Mouse (Mus musculus): ENCODE measurements around the gene Gabrb1. TPM values are rescaled to one million over a fixed set of nuclear protein-coding genes. Genes with fewer than 3 reads are reported as not detected.

The Gabrb1 gene
- polyA plus RNA-seq, 1 experiment from 2014 or later, result 32.2 TPM

DNA sequence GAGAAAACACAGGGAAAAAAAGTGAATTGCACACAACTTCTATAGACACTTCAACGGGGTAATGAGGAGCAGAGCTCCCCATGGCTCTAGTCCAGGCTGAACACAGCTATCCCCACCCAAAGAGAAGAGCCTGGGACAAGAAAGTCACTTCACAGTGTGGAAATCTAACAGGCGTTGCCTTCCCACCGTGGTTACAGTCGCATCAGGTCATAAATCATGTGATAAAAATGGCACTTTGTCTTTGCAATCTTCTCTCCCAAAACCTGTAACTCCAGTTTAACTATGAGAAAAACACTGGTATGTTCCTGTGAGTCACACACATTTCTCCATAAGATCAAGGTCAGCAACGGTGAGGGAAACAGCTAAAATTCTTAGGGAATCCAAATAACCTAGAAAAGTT lies 498.7 kb downstream of the Gabrb1 start:
- Histone ChIP-seq H3K4me2 (ENCODE audit: low read depth, low read length) (no peak overlapping the region), H3K27me3 (ENCODE audit: control insufficient read depth, insufficient read depth, low read length) (no peaks in the 10 kb centered on the region), H3K4me3 (ENCODE audit: low read depth, low read length) (no peak overlapping the region), H3K27ac (ENCODE audit: low read depth, low read length) (no peak overlapping the region), H3K36me3 (ENCODE audit: control insufficient read depth, insufficient read depth, low read length) (peaks cover 18% of the 10 kb centered on the region), H3K9ac (replicated peaks; ENCODE audit: low read depth, low read length) (no peak overlapping the region), H3K4me1 (ENCODE audit: control insufficient read depth, insufficient read depth, low read length) (no peaks in the 10 kb centered on the region), H3K9me3 (ENCODE audit: control insufficient read depth, low read length) (no peaks in the 10 kb centered on the region)
- ATAC-seq (ENCODE audit: low read depth), result no peak
- 85% methylated on average over 5 of the region's 5 CpGs for WGBS

DNA sequence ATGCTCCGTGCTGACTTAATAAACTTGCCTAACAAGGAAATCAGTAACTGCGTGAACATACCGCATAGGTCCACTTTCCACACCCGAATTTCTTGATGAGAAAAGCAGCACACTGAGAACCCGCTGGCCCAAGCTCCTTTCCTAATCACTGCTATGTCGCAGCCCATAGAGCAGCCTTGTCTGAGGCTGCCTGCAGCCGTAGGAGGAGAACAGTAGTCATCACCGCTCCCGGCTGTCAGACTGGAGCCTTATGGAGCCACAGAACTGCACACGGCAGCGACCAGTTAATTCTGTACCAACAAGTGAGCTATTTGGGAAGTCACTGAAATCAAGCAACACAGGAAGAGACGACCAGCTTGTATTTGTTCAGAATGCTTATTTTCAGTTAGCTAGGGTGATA lies 500.8 kb downstream of the Gabrb1 start:
- H3K9me3 ChIP-seq (ENCODE audit: control insufficient read depth, low read length), result no peaks in the 10 kb centered on the region
- H3K36me3 ChIP-seq (ENCODE audit: control insufficient read depth, insufficient read depth, low read length), result peaks cover 18% of the 10 kb centered on the region
- 93% methylated on average over 12 of the region's 12 CpGs for WGBS
- H3K4me3 ChIP-seq (ENCODE audit: low read depth, low read length), result no peak overlapping the region
- no peaks in the 10 kb centered on the region for H3K27me3 ChIP-seq (ENCODE audit: control insufficient read depth, insufficient read depth, low read length)
- no peak for ATAC-seq (ENCODE audit: low read depth)
- no peak overlapping the region for H3K27ac ChIP-seq (ENCODE audit: low read depth, low read length)
- H3K4me1 ChIP-seq (ENCODE audit: control insufficient read depth, insufficient read depth, low read length), result no peaks in the 10 kb centered on the region
- no peak overlapping the region for H3K4me2 ChIP-seq (ENCODE audit: low read depth, low read length)
- H3K9ac ChIP-seq (replicated peaks; ENCODE audit: low read depth, low read length), result no peak overlapping the region

DNA sequence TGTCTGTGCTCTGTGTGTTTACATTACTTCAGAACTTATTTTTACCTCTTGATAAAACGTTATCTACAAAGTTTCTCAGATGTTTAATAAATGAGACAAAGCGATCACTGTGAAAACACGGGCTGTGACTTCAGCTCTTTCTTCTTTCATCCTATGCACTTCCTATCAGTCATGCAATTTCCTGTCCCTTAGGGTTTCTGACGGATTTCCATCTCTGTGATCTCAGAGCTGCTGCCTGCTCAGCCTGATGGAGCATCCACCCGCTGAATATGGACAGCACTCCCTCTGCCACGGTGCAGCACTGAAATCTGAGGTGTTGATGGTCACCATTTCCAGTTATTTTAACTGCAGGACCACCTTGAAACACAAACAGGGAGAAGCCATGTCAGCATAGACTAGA lies 501.6 kb downstream of the Gabrb1 start:
- Histone ChIP-seq H3K36me3 (ENCODE audit: control insufficient read depth, insufficient read depth, low read length) (peaks cover 18% of the 10 kb centered on the region), H3K27ac (ENCODE audit: low read depth, low read length) (no peak overlapping the region), H3K27me3 (ENCODE audit: control insufficient read depth, insufficient read depth, low read length) (no peaks in the 10 kb centered on the region), H3K9me3 (ENCODE audit: control insufficient read depth, low read length) (no peaks in the 10 kb centered on the region), H3K9ac (replicated peaks; ENCODE audit: low read depth, low read length) (no peak overlapping the region), H3K4me2 (ENCODE audit: low read depth, low read length) (no peak overlapping the region), H3K4me1 (ENCODE audit: control insufficient read depth, insufficient read depth, low read length) (no peaks in the 10 kb centered on the region), H3K4me3 (ENCODE audit: low read depth, low read length) (no peak overlapping the region)
- WGBS, result 85% methylated on average over 6 of the region's 6 CpGs
- no peak for ATAC-seq (ENCODE audit: low read depth)

DNA sequence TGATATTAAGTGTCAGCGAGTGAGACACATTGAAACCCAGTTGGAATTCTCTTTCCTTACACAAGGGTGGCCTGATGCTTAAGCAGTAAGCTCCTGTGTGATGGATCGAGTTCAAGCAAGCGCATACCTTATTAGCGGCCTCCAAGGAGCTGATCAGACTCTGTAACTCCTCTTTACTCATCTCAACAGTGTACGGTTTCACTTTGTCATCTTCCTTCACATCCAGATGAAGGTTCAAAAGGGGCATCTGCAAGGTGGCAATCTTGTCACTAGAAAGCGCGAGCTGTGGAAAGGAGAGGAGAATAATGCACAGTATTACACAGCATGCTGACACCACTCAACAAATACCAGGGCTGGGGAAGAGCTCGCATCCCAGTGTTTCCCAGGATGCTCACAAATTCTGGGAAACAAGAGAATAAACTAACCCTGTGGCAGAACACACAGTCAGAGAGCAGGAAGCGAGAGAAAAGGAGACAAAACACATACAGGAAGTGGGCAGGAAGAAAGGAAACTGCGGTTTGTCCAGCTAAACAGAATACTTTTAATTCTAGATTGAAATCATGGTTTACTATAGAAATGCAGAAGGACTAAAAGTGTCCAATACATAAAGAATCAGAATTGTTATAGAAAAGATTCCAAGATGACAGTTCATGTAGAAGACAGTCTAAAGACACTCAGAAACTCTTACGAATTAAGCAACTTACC lies 503.0 kb downstream of the Gabrb1 start:
- Histone ChIP-seq H3K27ac (ENCODE audit: low read depth, low read length) (no peak overlapping the region), H3K4me2 (ENCODE audit: low read depth, low read length) (no peak overlapping the region), H3K36me3 (ENCODE audit: control insufficient read depth, insufficient read depth, low read length) (peaks cover 18% of the 10 kb centered on the region), H3K4me3 (ENCODE audit: low read depth, low read length) (no peak overlapping the region), H3K4me1 (ENCODE audit: control insufficient read depth, insufficient read depth, low read length) (no peaks in the 10 kb centered on the region), H3K27me3 (ENCODE audit: control insufficient read depth, insufficient read depth, low read length) (no peaks in the 10 kb centered on the region), H3K9ac (replicated peaks; ENCODE audit: low read depth, low read length) (no peak overlapping the region), H3K9me3 (ENCODE audit: control insufficient read depth, low read length) (no peaks in the 10 kb centered on the region)
- ATAC-seq (ENCODE audit: low read depth), result no peak
- 93% methylated on average over 11 of the region's 11 CpGs for WGBS

DNA sequence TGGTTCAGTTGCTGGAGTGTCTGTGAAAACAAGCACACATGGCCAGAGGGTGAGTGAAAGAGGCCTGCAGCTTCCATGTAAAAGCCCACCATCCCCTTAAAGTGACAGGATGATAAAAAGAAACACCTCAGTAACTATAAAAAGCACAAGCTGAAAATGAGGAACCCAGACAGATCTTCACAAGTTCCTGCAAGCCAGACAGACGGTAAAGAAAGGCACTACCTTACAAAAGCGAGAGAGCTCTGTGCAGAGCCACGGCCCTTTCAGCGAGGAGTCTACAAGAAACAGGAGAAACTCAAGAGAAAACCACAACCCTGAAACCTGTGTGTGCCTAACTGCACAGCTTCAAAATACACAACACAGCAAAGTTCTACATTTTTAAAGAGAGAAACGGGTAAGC lies 504.9 kb downstream of the Gabrb1 start:
- Histone ChIP-seq H3K4me3 (ENCODE audit: low read depth, low read length) (no peak overlapping the region), H3K9me3 (ENCODE audit: control insufficient read depth, low read length) (no peaks in the 10 kb centered on the region), H3K27me3 (ENCODE audit: control insufficient read depth, insufficient read depth, low read length) (no peaks in the 10 kb centered on the region), H3K9ac (replicated peaks; ENCODE audit: low read depth, low read length) (no peak overlapping the region), H3K4me2 (ENCODE audit: low read depth, low read length) (no peak overlapping the region), H3K4me1 (ENCODE audit: control insufficient read depth, insufficient read depth, low read length) (peaks cover 5% of the 10 kb centered on the region; the same call in 1 of the 2 replicates), H3K27ac (ENCODE audit: low read depth, low read length) (no peak overlapping the region), H3K36me3 (ENCODE audit: control insufficient read depth, insufficient read depth, low read length) (peaks cover 18% of the 10 kb centered on the region)
- 88% methylated on average over 5 of the region's 5 CpGs for WGBS
- ATAC-seq (ENCODE audit: low read depth), result no peak

DNA sequence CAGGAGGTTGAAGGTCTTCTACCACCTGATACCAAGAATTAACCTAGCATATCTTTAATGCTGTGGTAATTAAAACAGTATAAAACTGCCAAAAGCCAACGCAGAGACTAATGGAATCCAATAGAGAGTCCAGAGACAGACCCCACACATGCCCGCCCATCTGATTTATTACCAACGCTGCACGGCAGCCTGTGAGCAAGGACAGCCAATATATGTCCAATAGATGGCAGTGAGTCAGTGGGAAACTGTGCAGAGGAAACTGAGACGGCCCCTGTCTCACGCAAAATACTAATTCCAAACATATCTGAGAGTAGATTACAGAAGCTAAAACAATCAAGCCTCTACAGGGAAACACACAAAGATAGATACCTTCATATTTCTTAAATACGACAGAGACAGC lies 506.5 kb downstream of the Gabrb1 start:
- Histone ChIP-seq H3K4me1 (ENCODE audit: control insufficient read depth, insufficient read depth, low read length) (peaks cover 5% of the 10 kb centered on the region; the same call in 1 of the 2 replicates), H3K27me3 (ENCODE audit: control insufficient read depth, insufficient read depth, low read length) (no peaks in the 10 kb centered on the region), H3K9me3 (ENCODE audit: control insufficient read depth, low read length) (no peaks in the 10 kb centered on the region), H3K9ac (replicated peaks; ENCODE audit: low read depth, low read length) (no peak overlapping the region), H3K36me3 (ENCODE audit: control insufficient read depth, insufficient read depth, low read length) (peaks cover 17% of the 10 kb centered on the region), H3K27ac (ENCODE audit: low read depth, low read length) (no peak overlapping the region), H3K4me2 (ENCODE audit: low read depth, low read length) (no peak overlapping the region), H3K4me3 (ENCODE audit: low read depth, low read length) (no peak overlapping the region)
- WGBS, result 45% methylated on average over 7 of the region's 7 CpGs
- no peak for ATAC-seq (ENCODE audit: low read depth)

DNA sequence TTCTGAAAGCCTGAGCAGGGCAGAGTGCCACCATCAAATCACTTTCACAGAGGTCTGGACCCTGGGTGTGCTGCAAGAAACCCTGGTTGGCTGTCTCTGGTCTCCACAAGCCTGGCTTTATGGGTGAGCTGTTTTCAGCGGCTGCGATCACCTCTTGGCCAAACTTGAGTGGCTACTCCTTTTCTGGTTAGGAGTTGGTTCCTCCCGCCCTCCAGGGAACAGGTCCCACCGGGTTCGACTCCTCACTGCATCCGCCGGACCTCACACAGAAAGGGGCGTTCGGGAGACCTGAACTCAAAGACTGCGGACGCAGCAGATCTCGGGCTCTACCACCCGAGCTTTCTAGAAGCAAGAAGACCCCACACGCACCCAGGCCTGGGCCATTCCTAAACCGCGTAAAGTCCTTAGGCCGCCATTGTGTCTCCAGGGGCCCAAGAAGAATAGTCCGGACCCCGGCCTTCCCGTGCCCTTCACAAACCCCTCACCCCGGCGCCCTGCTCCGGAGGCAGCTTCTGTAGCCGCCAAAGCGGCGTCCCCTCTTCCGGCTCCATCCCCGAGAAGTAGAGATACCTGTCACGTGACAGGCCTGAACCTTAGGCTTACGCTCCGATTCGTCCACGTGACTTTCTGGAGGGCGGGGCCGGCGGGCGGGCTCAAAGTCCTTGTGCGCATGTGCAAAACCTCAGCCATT lies 509.8 kb downstream of the Gabrb1 start, which contains the start of gene Commd8:
Gene Commd8, minus strand, starts transcription at position 596 of the 691 bp plus-strand sequence.
- Histone ChIP-seq H3K36me3 (ENCODE audit: control insufficient read depth, insufficient read depth, low read length) (no peaks in the 10 kb centered on the region), H3K27me3 (ENCODE audit: control insufficient read depth, insufficient read depth, low read length) (no peaks in the 10 kb centered on the region), H3K9ac (replicated peaks; ENCODE audit: low read depth, low read length) (peak within 1 kb of the TSS; percentile 75), H3K9me3 (ENCODE audit: control insufficient read depth, low read length) (no peaks in the 10 kb centered on the region), H3K27ac (ENCODE audit: low read depth, low read length) (peak within 1 kb of the TSS; percentile 72), H3K4me1 (ENCODE audit: control insufficient read depth, insufficient read depth, low read length) (peaks cover 5% of the 10 kb centered on the region; the same call in 1 of the 2 replicates), H3K4me3 (ENCODE audit: low read depth, low read length) (peak within 1 kb of the TSS; percentile 78), H3K4me2 (ENCODE audit: low read depth, low read length) (peak within 1 kb of the TSS; percentile 91)
- peak; percentile 94 for ATAC-seq (ENCODE audit: low read depth)
- WGBS, result under 1% methylated on average over 38 of the region's 38 CpGs

DNA sequence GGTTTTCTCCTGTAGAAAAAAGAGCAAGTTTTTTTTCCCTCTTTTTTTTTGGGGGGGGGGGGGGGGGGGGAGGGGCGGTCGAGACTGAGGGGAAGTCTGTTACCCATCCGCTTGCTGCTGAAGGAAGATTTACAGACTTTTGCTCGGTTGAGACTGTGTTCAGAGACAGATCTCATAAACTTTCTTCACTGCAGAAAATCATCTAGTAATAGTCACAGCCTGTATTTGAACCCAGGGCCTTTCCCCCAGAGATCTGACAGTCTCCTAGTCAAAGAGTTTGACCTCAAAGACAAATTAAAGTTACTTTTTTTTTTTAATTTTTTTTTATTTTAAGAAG lies 510.3 kb downstream of the Gabrb1 start:
- Histone ChIP-seq H3K9me3 (ENCODE audit: control insufficient read depth, low read length) (no peaks in the 10 kb centered on the region), H3K4me1 (ENCODE audit: control insufficient read depth, insufficient read depth, low read length) (peaks cover 5% of the 10 kb centered on the region; the same call in 1 of the 2 replicates), H3K4me2 (ENCODE audit: low read depth, low read length) (peak overlapping the region; percentile 91; the same call in 1 of the 2 replicates), H3K9ac (replicated peaks; ENCODE audit: low read depth, low read length) (no peak overlapping the region), H3K27me3 (ENCODE audit: control insufficient read depth, insufficient read depth, low read length) (no peaks in the 10 kb centered on the region), H3K36me3 (ENCODE audit: control insufficient read depth, insufficient read depth, low read length) (no peaks in the 10 kb centered on the region), H3K27ac (ENCODE audit: low read depth, low read length) (no peak overlapping the region; the same call in 1 of the 2 replicates), H3K4me3 (ENCODE audit: low read depth, low read length) (peak overlapping the region; percentile 78)
- 0% methylated on average over 4 of the region's 4 CpGs for WGBS
- ATAC-seq (ENCODE audit: low read depth), result peak; percentile 58

DNA sequence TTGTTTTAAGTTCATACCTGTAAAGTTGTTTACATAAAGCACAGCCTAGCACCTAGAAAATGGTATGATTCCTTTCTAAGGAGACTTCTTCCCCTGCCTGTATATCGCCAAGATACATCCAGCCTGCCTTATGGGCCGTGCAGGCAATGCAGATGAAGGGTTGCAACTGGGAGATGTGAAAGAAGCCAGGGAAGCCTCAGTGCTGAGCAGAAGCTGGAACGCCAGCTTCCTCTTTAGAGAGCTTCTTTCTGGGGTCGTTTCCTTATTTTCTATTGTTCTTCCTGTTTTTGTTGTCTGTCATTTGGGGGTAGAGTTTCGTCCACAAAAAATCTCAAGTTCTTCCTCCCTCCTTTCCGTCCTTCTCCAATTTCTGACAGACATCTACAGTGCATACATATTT lies 512.2 kb downstream of the Gabrb1 start:
- Histone ChIP-seq H3K9ac (replicated peaks; ENCODE audit: low read depth, low read length) (no peak overlapping the region), H3K9me3 (ENCODE audit: control insufficient read depth, low read length) (no peaks in the 10 kb centered on the region), H3K27ac (ENCODE audit: low read depth, low read length) (no peak overlapping the region), H3K4me1 (ENCODE audit: control insufficient read depth, insufficient read depth, low read length) (peaks cover 5% of the 10 kb centered on the region; the same call in 1 of the 2 replicates), H3K27me3 (ENCODE audit: control insufficient read depth, insufficient read depth, low read length) (no peaks in the 10 kb centered on the region), H3K4me3 (ENCODE audit: low read depth, low read length) (no peak overlapping the region), H3K36me3 (ENCODE audit: control insufficient read depth, insufficient read depth, low read length) (no peaks in the 10 kb centered on the region), H3K4me2 (ENCODE audit: low read depth, low read length) (no peak overlapping the region)
- no peak for ATAC-seq (ENCODE audit: low read depth)
- WGBS, result 71% methylated on average over 6 of the region's 6 CpGs

Measured in neural tube, embryonic 14.5 days (tissue).